Mouse (Mus musculus): ENCODE measurements around the gene Lingo3. TPM values are rescaled to one million over a fixed set of nuclear protein-coding genes. Genes with fewer than 3 reads are reported as not detected.
A peak's percentile ranks its signal among the peaks of the same experiment; 100 is the strongest.
"Not testable (repeated sequence)": the region's sequence is repeated elsewhere in the genome, so short reads cannot be mapped to it uniquely, and the experiment has no call there.

The Lingo3 gene
- polyA plus RNA-seq, 1 experiment from 2014 or later = 0.66 TPM

- Histone ChIP-seq H3K9ac (replicated peaks; ENCODE audit: low read length) (no peak overlapping the region), H3K4me3 (ENCODE audit: low read length) (no peak overlapping the region), H3K27ac (ENCODE audit: low read length) (no peak overlapping the region), H3K4me2 (replicated peaks; ENCODE audit: low read depth, low read length) (no peak overlapping the region), H3K9me3 (ENCODE audit: low read length) (peaks cover 16% of the 10 kb centered on the region; the same call in 1 of the 2 replicates), H3K27me3 (ENCODE audit: insufficient read depth, low read length) (peaks cover 34% of the 10 kb centered on the region), H3K4me1 (ENCODE audit: insufficient read depth, low read length) (no peaks in the 10 kb centered on the region), H3K36me3 (ENCODE audit: insufficient read depth, low read length) (no peaks in the 10 kb centered on the region)
- ATAC-seq (ENCODE audit: low FRiP score, low TSS enrichment) = no peak
- WGBS = 46% methylated on average over 7 of the region's 7 CpGs
Measured at GRCm38 (mm10) chr10:80836949-80837379, 6.9 kb downstream of the Lingo3 start.

- Histone ChIP-seq H3K9ac (replicated peaks; ENCODE audit: low read length) (no peak overlapping the region), H3K4me3 (ENCODE audit: low read length) (no peak overlapping the region), H3K4me2 (replicated peaks; ENCODE audit: low read depth, low read length) (no peak overlapping the region), H3K9me3 (ENCODE audit: low read length) (peaks cover 16% of the 10 kb centered on the region; the same call in 1 of the 2 replicates), H3K27ac (ENCODE audit: low read length) (no peak overlapping the region), H3K36me3 (ENCODE audit: insufficient read depth, low read length) (no peaks in the 10 kb centered on the region), H3K4me1 (ENCODE audit: insufficient read depth, low read length) (peaks cover 5% of the 10 kb centered on the region), H3K27me3 (ENCODE audit: insufficient read depth, low read length) (peaks cover 32% of the 10 kb centered on the region)
- no peak for ATAC-seq (ENCODE audit: low FRiP score, low TSS enrichment)
- WGBS = 58% methylated on average over 30 of the region's 30 CpGs
Measured at GRCm38 (mm10) chr10:80835617-80836016, 8.2 kb downstream of the Lingo3 start.

GRCm38 (mm10) chr10:80832818-80833217 is 11.0 kb downstream of the Lingo3 start:
- Histone ChIP-seq H3K27ac (ENCODE audit: low read length) (no peak overlapping the region), H3K4me1 (ENCODE audit: insufficient read depth, low read length) (peaks cover 26% of the 10 kb centered on the region), H3K27me3 (ENCODE audit: insufficient read depth, low read length) (peaks cover 32% of the 10 kb centered on the region), H3K4me3 (ENCODE audit: low read length) (no peak overlapping the region), H3K9me3 (ENCODE audit: low read length) (peaks cover 16% of the 10 kb centered on the region; the same call in 1 of the 2 replicates), H3K36me3 (ENCODE audit: insufficient read depth, low read length) (peaks cover 13% of the 10 kb centered on the region), H3K4me2 (replicated peaks; ENCODE audit: low read depth, low read length) (no peak overlapping the region), H3K9ac (replicated peaks; ENCODE audit: low read length) (no peak overlapping the region)
- ATAC-seq (ENCODE audit: low FRiP score, low TSS enrichment) = no peak
- 68% methylated on average over 7 of the region's 7 CpGs for WGBS

- H3K4me3 ChIP-seq (ENCODE audit: low read length) = no peak overlapping the region
- H3K4me1 ChIP-seq (ENCODE audit: insufficient read depth, low read length) = peaks cover 29% of the 10 kb centered on the region
- H3K27me3 ChIP-seq (ENCODE audit: insufficient read depth, low read length) = peaks cover 29% of the 10 kb centered on the region
- peaks cover 13% of the 10 kb centered on the region for H3K36me3 ChIP-seq (ENCODE audit: insufficient read depth, low read length)
- no peak overlapping the region for H3K9ac ChIP-seq (replicated peaks; ENCODE audit: low read length)
- peak; percentile 14; the same call in 1 of the 2 replicates for ATAC-seq (ENCODE audit: low FRiP score, low TSS enrichment)
- 3% methylated on average over 9 of the region's 9 CpGs for WGBS
- H3K27ac ChIP-seq (ENCODE audit: low read length) = peak overlapping the region; percentile 15; the same call in 1 of the 2 replicates
- H3K9me3 ChIP-seq (ENCODE audit: low read length) = peaks cover 16% of the 10 kb centered on the region; the same call in 1 of the 2 replicates
- no peak overlapping the region for H3K4me2 ChIP-seq (replicated peaks; ENCODE audit: low read depth, low read length)
Measured at GRCm38 (mm10) chr10:80831136-80831535, 12.7 kb downstream of the Lingo3 start.

DNA sequence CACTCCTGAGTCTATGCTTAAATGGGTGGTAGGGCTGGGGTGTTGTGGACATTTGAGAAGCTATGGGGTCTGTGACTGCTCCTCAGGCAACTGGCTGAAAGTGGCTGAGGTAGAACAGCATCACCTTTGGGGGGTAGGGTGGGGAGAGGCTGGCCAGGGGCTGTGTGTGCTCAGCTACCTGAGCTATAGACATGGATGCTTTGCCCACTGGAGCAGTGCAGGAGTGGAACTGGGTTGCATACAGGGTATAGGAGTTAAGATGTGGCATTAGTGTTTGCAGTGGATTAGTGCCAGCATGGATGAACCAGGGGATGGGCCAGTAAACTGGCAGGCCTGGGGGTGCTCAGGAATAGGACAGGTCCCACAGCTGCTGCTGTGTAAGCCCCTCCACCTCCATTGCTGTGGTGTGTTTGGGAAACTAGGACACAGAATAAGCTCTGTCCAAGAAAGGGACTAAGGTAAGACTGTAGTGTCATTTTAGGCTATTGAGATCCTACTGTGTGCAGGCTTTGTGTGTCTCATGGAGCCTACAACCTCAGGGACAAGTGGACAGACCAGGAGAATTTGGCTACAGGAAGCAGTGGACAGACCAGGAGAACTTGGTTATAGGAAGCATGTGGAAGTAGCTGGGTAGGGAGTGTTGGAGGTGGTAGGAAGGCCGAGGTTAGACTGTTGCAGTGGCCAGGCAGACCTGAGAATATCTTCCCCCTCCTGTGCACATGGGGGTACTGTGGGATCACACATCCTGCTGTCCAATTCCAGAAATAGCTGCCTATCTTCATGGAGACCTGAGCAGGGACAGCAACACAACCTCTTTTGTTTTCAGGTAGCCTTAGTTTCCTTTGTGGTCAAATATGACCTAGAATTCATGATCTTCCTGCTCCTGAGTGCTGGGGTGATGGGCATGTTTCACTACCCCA is 14.2 kb downstream of the Lingo3 start:
- Histone ChIP-seq H3K4me3 (ENCODE audit: low read length) (no peak overlapping the region), H3K9ac (replicated peaks; ENCODE audit: low read length) (no peak overlapping the region), H3K27me3 (ENCODE audit: insufficient read depth, low read length) (peaks cover 14% of the 10 kb centered on the region), H3K4me1 (ENCODE audit: insufficient read depth, low read length) (peaks cover 32% of the 10 kb centered on the region), H3K27ac (ENCODE audit: low read length) (no peak overlapping the region), H3K4me2 (replicated peaks; ENCODE audit: low read depth, low read length) (no peak overlapping the region), H3K9me3 (ENCODE audit: low read length) (peaks cover 5% of the 10 kb centered on the region; the same call in 1 of the 2 replicates), H3K36me3 (ENCODE audit: insufficient read depth, low read length) (peaks cover 13% of the 10 kb centered on the region)
- WGBS = 61% methylated on average over 1 of the region's 1 CpGs
- ATAC-seq (ENCODE audit: low FRiP score, low TSS enrichment) = no peak

GRCm38 (mm10) chr10:80828587-80828986 is 15.3 kb downstream of the Lingo3 start:
- Histone ChIP-seq H3K36me3 (ENCODE audit: insufficient read depth, low read length) (peaks cover 13% of the 10 kb centered on the region), H3K4me1 (ENCODE audit: insufficient read depth, low read length) (peaks cover 38% of the 10 kb centered on the region), H3K4me2 (replicated peaks; ENCODE audit: low read depth, low read length) (peak overlapping the region; percentile 94), H3K4me3 (ENCODE audit: low read length) (peak overlapping the region; percentile 64; the same call in 1 of the 2 replicates)
- H3K27me3 ChIP-seq (ENCODE audit: insufficient read depth, low read length); ATAC-seq (ENCODE audit: low FRiP score, low TSS enrichment); H3K9me3 ChIP-seq (ENCODE audit: low read length); H3K27ac ChIP-seq (ENCODE audit: low read length); H3K9ac ChIP-seq (replicated peaks; ENCODE audit: low read length): not testable (repeated sequence)
- 72% methylated on average over 8 of the region's 9 CpGs for WGBS

GRCm38 (mm10) chr10:80827870-80828420 is 15.9 kb downstream of the Lingo3 start:
- H3K4me1 ChIP-seq (ENCODE audit: insufficient read depth, low read length) = peaks cover 38% of the 10 kb centered on the region
- no peaks in the 10 kb centered on the region for H3K27me3 ChIP-seq (ENCODE audit: insufficient read depth, low read length)
- H3K4me2 ChIP-seq (replicated peaks; ENCODE audit: low read depth, low read length) = peak overlapping the region; percentile 94
- peak overlapping the region; percentile 96 for H3K9ac ChIP-seq (replicated peaks; ENCODE audit: low read length)
- ATAC-seq (ENCODE audit: low FRiP score, low TSS enrichment) = no peak
- peak overlapping the region; percentile 64 for H3K4me3 ChIP-seq (ENCODE audit: low read length)
- no peak overlapping the region for H3K27ac ChIP-seq (ENCODE audit: low read length)
- peaks cover 13% of the 10 kb centered on the region for H3K36me3 ChIP-seq (ENCODE audit: insufficient read depth, low read length)
- 66% methylated on average over 10 of the region's 10 CpGs for whole genome bisulfite sequencing
- no peaks in the 10 kb centered on the region for H3K9me3 ChIP-seq (ENCODE audit: low read length)

- H3K4me3 ChIP-seq (ENCODE audit: low read length) = peak overlapping the region; percentile 64
- peak overlapping the region; percentile 96 for H3K9ac ChIP-seq (replicated peaks; ENCODE audit: low read length)
- WGBS = 4% methylated on average over 29 of the region's 29 CpGs
- H3K4me2 ChIP-seq (replicated peaks; ENCODE audit: low read depth, low read length) = peak overlapping the region; percentile 94
- no peaks in the 10 kb centered on the region for H3K27me3 ChIP-seq (ENCODE audit: insufficient read depth, low read length)
- H3K27ac ChIP-seq (ENCODE audit: low read length) = peak overlapping the region; percentile 90
- no peak for ATAC-seq (ENCODE audit: low FRiP score, low TSS enrichment)
- H3K4me1 ChIP-seq (ENCODE audit: insufficient read depth, low read length) = peaks cover 38% of the 10 kb centered on the region
- H3K9me3 ChIP-seq (ENCODE audit: low read length) = no peaks in the 10 kb centered on the region
- peaks cover 13% of the 10 kb centered on the region for H3K36me3 ChIP-seq (ENCODE audit: insufficient read depth, low read length)
Measured at GRCm38 (mm10) chr10:80827063-80827869, 16.6 kb downstream of the Lingo3 start.
